Mouse (Mus musculus): ENCODE results near the gene Cd160. TPM values are rescaled to one million over a fixed set of nuclear protein-coding genes. Genes with fewer than 3 reads are reported as not detected.

The Cd160 gene
- not detected for total RNA-seq (2021)
- long read RNA-seq, experiment 1 = 0 reads
- long read RNA-seq, experiment 2 = 0 reads

- no peak for DNase-seq (ENCODE audit: low spot score in 2 of 2)
Observed at GRCm38 (mm10) chr3:96828984-96829383, at the start of gene Cd160, which contains the start of gene Pdzk1. Cd160 (minus strand) TSS chr3:96829351. Pdzk1 (plus strand) TSS chr3:96829284.

- no peak for DNase-seq (ENCODE audit: low spot score in 2 of 2)
Observed at GRCm38 (mm10) chr3:96874808-96875571, 45.8 kb upstream of the Cd160 start.

- no peak for DNase-seq (ENCODE audit: low spot score in 2 of 2)
Observed at GRCm38 (mm10) chr3:96872501-96872900, 43.4 kb upstream of the Cd160 start.

- DNase-seq (ENCODE audit: low spot score in 2 of 2) = no peak
Observed at GRCm38 (mm10) chr3:96871070-96871469, 41.9 kb upstream of the Cd160 start.

GRCm38 (mm10) chr3:96870270-96870669 is 41.1 kb upstream of the Cd160 start:
- no peak for DNase-seq (ENCODE audit: low spot score in 2 of 2)

GRCm38 (mm10) chr3:96869091-96869490 is 39.9 kb upstream of the Cd160 start:
- DNase-seq (ENCODE audit: low spot score in 2 of 2) = no peak

- no peak for DNase-seq (ENCODE audit: low spot score in 2 of 2)
Observed at GRCm38 (mm10) chr3:96868566-96868965, 39.4 kb upstream of the Cd160 start.

GRCm38 (mm10) chr3:96867863-96868262 is 38.7 kb upstream of the Cd160 start:
- no peak for DNase-seq (ENCODE audit: low spot score in 2 of 2)

- no peak for DNase-seq (ENCODE audit: low spot score in 2 of 2)
Observed at GRCm38 (mm10) chr3:96860498-96860897, 31.3 kb upstream of the Cd160 start.

GRCm38 (mm10) chr3:96855833-96856232 is 26.7 kb upstream of the Cd160 start:
- no peak for DNase-seq (ENCODE audit: low spot score in 2 of 2)

GRCm38 (mm10) chr3:96854376-96854775 is 25.2 kb upstream of the Cd160 start:
- DNase-seq (ENCODE audit: low spot score in 2 of 2) = no peak

- no peak for DNase-seq (ENCODE audit: low spot score in 2 of 2)
Observed at GRCm38 (mm10) chr3:96852561-96852960, 23.4 kb upstream of the Cd160 start.

GRCm38 (mm10) chr3:96849168-96849727 is 20.1 kb upstream of the Cd160 start:
- no peak for DNase-seq (ENCODE audit: low spot score in 2 of 2)

- DNase-seq (ENCODE audit: low spot score in 2 of 2) = peak in 1 of 2 experiments; percentile 29
Observed at GRCm38 (mm10) chr3:96848470-96848869, 19.3 kb upstream of the Cd160 start.

GRCm38 (mm10) chr3:96847661-96848060 is 18.5 kb upstream of the Cd160 start:
- no peak for DNase-seq (ENCODE audit: low spot score in 2 of 2)

GRCm38 (mm10) chr3:96846985-96847384 is 17.8 kb upstream of the Cd160 start:
- no peak for DNase-seq (ENCODE audit: low spot score in 2 of 2)

GRCm38 (mm10) chr3:96845806-96846205 is 16.7 kb upstream of the Cd160 start:
- no peak for DNase-seq (ENCODE audit: low spot score in 2 of 2)

- no peak for DNase-seq (ENCODE audit: low spot score in 2 of 2)
Observed at GRCm38 (mm10) chr3:96845191-96845590, 16.0 kb upstream of the Cd160 start.

GRCm38 (mm10) chr3:96838996-96839645 is 10.0 kb upstream of the Cd160 start:
- no peak for DNase-seq (ENCODE audit: low spot score in 2 of 2)

GRCm38 (mm10) chr3:96836414-96836813 is 7.3 kb upstream of the Cd160 start:
- DNase-seq (ENCODE audit: low spot score in 2 of 2) = no peak

GRCm38 (mm10) chr3:96834587-96835348 is 5.6 kb upstream of the Cd160 start:
- DNase-seq (ENCODE audit: low spot score in 2 of 2) = no peak
